Mouse (Mus musculus) neutrophil, adult 65 days (primary cell): ENCODE results near the gene Gm10338. TPM values are rescaled to one million over a fixed set of nuclear protein-coding genes. Genes with fewer than 3 reads are reported as not detected.

Experiments used
- total RNA-seq: library from RNA; stranded (reverse); gene quantifications from 2 replicates; pipeline ENCODE4 v1.2.4, GENCODE M21; 2023

The Gm10338 gene
- total RNA-seq = not detected in 2 replicates

GRCm38 (mm10) chr14:7595492-7595891 is at the start of gene Gm10338:
TSS of gene Gm10338 (minus strand) at chr14:7595592.

GRCm38 (mm10) chr14:7643872-7644271 is 48.5 kb upstream of the Gm10338 start, which contains the start of gene Gm10128:
TSS of gene Gm10128 (minus strand) at chr14:7643972.

GRCm38 (mm10) chr14:7568382-7568781 is 27.0 kb downstream of the Gm10338 start, which contains the start of gene Gm3558:
TSS of gene Gm3558 (minus strand) at chr14:7568566.

Other genes starting within 250 kb of the Gm10338 start
- not detected in 2 replicates for gene Gm8374, start 230.5 kb downstream of the Gm10338 start, total RNA-seq
- gene Gm3755, start 144.7 kb downstream of the Gm10338 start, total RNA-seq = not detected in 2 replicates
- not detected in 2 replicates for gene Gm3752, start 111.8 kb downstream of the Gm10338 start, total RNA-seq
- gene Gm3558, start 27.0 kb downstream of the Gm10338 start, total RNA-seq = not detected in 2 replicates
- gene Gm10128, start 48.4 kb upstream of the Gm10338 start, total RNA-seq = not detected in 2 replicates
- not detected in 2 replicates for gene Gm26661, start 196.0 kb upstream of the Gm10338 start, total RNA-seq
- 9.2 and 11.6 TPM in 2 replicates for gene Flnb, start 222.4 kb upstream of the Gm10338 start, total RNA-seq